Mouse (Mus musculus) embryo, embryonic 9.5 days (tissue): ENCODE measurements at regions not wholly inside any gene's neighbourhood (a gene's known extent, or its start where the extent isn't known, plus 50 kb on each side); places are given as distances from the start of the nearest gene placed in this dataset.
"Not testable (repeated sequence)": the region's sequence is repeated elsewhere in the genome, so short reads cannot be mapped to it uniquely, and the experiment has no call there.

ENCODE experiments used
- DNase-seq: peaks from one replicate; pipeline ENCODE4 v3.0.0-alpha.2; 2017; ENCODE audit errors: extremely low spot score

DNA sequence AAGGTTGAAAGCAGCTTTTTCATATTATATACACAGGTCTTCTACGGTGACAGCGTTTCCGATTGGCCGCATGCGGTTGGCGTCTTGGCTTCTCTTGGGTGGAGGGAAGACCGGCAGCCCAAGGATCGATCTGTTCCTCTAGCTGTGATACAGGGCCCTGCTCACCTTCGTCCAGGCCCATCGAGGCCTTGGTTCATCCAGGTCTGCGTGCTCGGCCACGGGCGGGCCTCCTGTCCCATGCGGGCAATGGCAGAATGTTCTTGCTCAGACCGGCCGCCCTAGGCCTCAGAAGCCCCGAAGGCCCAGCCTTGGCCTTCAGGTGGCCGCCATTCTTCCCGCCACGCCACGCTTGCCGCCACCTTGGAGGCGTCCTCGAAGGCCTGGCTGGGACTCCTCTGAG lies 194.4 kb upstream of the Ppp6c start:
- no peak for DNase-seq

DNA sequence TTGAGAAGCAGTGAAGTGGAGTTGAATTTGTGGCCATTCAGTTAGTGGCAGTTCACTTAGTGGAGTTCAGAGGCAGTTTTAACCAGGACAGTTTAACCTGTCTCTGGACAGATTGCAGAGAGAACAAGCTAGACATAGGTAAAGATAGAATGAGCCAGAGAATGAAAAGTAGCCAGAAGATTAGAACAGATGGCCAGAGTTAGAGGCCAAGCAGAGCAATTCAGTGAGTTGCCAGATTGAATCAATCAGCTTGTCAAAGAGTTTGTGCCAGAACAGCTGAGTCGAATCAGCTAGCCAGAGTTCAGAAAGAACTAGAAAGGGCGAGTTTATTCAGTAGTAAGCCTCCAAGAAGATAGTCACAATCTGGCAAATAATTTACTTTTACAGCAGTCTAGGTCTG lies 174.1 kb upstream of the Ppp6c start:
- DNase-seq: no peak

DNA sequence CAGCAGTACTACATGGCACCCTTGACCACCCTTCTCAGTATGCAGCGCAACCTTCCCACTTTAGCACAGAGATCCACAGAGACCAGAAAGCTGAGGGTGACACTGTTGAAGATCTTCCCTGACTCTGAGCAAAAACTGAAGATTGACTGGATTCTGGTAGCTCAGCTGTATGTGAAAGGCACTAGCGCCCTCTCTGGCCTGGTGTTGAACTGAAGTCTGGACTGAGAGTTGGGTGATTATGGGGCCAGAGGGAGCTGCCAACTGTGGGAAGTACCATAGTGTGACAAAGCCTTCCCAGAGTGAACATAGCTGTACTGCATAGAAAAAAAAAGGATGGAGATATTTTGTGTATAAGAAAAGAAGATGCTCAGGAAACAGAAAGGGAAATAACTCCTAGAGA lies 173.3 kb upstream of the Ppp6c start:
- no peak for DNase-seq

DNA sequence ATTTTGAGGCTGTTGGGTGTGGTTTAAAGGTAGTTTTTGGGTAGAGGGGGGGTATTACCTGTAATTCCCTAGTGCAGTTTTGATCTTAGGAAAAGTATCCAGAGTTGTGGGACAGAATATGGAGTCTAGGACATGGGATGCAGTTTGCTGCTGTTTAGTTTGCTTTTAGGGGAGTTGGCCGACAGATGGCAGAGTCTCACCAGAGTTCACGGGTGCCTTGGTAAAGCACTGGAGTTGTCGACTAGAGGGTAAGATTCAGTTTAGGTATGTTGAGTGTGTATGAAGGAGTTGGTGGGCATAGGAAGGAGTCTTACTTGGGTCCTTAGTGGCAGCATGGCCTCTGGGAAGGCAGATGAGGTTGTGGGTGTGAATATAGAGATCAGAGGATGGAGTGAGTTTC lies 168.4 kb upstream of the Ppp6c start:
- no peak for DNase-seq

DNA sequence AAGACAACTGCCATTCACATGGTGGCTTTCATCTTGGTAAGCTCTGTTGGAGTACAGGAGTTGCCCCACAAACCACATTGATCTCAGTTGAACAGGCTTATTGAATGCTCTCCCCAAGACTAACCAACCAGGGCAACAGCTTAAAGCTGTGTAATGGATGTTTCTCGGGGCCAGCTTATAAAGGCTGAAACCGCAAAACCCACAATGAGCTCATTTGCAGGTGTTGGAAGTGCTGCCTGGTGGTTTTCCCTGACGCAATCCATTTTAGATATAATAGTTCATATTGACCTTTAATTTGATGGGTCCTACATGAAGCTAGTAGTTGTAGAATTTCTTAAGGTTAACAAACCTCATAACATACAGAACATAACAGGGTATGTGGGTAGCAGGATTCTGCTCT lies 151.0 kb upstream of the Ppp6c start:
- DNase-seq: no peak

DNA sequence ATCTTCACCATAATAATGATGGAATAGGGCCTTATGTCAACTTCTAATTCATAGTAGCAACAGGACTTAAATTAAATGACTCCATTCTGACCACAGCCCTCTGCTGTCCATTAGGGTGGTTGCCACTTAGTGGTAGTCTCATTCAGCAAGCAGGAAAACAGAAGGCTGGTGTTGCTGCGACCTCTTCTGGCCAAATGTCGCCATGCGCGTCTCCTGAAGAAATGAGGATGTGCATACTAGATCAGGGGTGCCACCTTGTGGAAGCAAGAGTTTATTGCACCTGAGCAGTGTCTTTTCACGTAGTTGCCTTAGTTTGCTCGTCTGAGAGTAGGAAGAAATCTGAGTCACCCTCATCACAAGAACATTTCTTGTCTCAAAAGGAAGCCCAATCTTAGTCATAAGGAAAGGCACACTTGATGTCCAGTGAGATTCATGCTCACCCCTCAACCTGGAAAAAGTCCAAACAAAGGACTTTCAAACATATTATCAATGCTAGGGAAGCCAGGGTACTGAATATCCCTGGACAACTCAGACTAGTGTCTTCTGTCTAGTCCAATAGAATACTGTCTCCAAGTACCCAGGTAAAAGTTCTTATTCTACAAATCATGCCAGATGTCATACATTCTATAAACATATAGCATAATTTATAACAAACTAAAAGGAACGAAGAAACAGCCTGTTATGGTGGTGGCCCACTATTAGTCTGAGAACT lies 147.0 kb upstream of the Ppp6c start:
- DNase-seq: peak; percentile 90

DNA sequence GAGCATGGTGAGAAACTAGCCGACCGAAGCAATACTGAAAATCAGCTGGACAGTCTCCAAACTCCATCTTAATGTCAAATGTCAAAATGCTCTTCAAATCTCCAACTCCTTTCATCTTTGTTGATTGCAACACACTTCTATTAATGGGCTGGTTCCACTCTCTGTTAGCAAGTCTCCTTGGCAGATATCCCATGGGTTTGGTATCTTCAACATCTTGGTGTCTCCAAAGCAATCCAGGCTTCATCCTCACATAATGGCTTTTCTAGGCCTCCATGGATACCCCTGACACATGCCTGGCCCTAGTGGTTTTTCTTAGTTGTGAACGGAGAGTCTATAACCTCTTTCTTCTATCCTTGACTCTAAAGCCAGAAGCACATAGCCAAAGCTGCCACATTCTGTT lies 118.0 kb upstream of the Ppp6c start:
- DNase-seq: no peak

DNA sequence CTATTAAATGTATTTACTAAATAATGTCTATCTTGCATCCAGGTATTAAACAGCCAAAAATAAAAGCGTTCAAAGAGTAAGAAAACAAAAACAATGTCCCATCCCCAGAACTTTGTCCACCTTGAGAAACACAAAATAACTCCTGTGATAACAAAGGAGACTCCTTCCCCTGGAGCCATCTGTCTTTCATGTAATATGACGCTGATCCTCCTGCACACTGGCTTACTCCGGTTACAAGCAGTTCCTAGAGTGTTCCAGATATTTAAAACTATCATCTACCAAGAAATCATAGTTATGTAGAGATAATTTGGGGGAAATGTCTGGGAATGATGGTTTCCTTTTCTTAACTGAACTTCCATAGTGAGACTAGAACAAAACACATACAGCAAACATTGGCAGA lies 114.2 kb upstream of the Ppp6c start:
- DNase-seq: peak; percentile 8

DNA sequence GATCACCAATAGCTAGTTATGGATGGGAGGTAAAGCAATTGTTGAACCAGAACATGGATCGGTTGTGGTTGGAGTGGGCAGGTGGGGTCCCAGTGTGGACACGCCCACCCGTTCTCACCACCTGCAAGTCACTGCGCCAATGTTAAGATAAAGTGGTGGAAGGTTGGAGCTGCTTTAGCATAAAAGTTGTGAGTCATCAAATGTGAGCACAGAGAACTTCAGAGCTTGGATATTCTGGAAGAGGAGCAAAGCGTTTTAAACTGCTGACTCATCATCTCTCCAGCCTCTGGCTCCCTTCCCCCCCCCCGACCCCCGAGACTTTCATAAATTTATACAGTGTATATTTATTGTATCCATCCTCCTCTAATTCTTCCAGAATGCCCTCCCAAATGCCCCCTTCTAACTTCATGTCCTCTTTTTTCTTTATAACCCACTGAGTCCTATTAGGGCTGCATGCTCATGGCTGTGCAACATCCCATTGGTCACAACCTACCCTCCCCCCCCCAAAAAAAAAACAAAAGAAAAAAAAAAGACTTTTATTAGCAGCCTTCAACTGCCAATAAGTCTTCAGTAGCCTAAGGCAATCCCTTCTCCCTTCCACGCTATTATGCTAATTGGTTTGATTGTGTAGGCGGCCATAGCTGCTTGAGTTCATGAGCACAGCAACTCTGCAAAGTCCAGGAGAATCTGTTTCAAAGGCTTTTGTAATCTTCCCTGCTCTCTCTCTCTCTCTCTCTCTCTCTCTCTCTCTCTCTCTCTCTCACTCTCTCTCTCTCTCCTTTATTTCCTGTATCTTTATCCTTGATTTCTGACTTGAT lies 112.8 kb upstream of the Ppp6c start:
- DNase-seq: no peak

DNA sequence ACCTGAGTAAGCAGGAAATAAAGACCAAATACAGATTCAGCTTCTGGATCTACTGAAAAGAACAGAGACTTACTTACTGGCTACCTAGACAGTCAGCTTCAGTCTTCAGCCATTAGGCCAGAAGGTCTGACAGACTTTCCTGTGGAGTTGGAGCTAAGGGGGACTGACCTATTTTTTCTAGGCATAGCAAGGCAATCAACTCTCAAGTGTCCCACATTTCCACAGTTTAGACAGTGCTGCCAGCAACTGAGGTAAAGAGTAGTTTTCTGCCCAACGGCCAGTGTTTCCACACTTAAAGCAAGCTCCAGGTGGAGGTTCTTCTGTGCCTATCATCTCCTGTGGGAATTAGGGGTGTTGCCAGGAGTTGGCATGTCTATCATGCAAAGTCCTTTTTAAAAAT lies 111.3 kb upstream of the Ppp6c start:
- no peak for DNase-seq

DNA sequence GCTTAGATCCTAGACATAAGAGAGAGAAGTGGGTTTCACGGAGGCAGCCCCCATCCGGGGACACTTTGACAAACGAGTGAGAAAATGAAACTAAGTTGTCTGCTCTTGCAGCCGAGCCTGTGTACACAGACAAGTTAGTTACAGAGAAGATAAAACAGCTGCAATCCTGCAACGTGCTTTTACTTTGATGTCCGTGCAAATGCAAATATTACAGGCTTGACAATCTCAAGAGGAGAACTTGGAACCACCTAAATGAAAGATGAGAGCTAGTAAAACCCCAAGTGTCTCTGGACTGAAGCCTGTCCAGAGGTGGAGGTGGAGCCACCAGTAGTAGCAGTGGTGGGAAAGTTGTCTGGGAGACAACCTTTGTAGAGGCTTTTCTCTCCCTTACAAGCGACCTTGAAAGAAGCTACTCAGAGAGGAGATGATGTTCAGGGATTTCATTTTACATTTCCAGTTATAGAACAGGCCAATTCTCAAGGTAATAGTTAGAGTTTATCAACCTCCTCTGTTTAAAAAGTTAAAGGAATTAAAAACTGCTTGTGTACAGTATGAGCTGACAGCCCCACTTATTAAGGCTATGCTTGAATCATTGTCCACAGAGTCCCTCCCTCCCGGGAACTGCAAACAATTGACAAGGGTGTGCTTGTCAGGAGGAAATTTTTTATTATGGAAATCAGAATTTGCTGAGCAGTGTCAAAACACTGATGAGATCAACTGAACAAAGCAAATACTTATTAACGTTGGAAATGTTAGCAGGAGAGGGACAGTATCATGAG lies 99.7 kb upstream of the Ppp6c start:
- DNase-seq: no peak

DNA sequence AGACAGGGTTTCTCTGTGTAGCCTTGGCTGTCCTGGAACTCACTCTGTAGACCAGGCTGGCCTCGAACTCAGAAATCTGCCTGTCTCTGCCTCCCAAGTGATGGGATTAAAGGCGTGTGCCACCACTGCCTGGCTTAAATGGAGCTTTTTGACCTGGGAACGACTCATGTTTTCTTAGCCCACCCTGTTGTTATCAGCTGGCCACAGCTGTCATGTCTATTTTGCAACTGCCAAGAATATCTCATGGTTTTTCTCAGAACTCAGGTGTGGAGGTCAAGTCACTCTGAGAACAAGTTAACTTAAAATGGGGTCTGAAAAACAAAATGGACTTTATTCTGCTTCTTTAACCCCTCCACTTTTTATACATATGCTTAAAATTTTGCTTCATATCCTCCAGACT lies 98.9 kb upstream of the Ppp6c start:
- not testable (repeated sequence) for DNase-seq

DNA sequence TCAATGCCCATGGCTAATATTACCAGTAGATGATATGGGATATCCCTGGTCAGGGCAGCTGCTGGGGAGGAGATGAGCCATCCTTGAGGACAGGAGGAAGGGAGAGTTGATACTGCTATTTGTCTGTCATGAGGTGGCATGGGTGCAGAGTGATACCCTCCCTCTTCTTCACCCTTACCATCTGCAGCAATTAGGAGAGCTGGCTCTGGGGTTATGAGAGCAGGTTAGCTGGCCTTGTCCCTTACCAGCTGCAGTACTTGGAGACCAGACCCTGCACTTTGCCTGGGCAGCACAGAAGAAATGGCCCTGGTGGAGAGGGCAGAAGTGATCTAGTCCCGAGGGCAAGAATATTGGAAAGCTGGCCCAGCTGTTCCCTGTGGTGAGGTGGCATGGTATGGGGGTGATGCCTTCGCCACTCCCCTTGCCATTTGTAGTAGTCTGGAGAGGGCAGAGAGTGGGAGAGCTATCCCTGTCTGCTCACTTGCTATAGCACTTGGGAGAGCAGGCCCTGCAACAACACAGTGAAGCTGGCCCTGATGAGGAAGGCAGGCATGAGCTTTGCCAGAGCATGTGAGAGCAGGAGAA lies 73.6 kb upstream of the Ppp6c start:
- DNase-seq: no peak

DNA sequence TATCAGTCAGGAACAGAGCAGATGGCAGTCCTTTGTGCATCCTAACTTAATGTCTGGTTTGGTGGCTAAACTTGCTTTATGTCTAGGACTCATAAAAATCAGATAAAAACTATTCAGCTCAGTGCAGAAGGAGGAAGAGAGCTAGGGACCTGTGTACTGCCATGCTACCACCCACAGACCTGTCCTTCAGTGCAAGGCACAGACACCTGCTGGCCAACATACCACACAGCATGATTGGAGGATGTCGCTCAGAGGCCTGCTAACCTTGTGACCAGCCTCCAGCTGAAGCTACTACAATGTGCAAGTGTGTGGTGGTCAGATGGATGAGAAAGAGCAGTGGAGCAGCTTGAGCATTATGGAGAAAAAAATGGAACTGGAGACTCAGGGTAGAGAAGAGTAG lies 73.0 kb upstream of the Ppp6c start:
- DNase-seq: no peak

DNA sequence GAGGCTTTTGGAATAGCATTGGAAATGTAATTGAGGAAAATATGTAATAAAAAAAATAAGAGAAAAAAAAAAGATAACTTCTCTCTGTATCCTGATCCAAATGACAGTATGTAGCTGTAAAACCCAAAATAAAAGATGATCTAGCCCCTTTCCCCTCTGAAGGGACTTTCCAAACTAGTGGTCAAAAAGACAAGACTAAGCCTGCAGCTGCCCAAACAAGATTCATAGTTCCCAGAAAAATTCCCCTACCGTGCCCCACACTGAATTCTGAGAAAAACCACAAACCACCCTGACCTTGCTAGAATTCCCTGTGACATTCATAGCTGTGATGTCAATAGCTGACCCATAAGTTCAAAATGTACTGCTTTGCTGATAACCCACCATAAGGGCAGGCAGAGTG lies 69.2 kb upstream of the Ppp6c start:
- no peak for DNase-seq

DNA sequence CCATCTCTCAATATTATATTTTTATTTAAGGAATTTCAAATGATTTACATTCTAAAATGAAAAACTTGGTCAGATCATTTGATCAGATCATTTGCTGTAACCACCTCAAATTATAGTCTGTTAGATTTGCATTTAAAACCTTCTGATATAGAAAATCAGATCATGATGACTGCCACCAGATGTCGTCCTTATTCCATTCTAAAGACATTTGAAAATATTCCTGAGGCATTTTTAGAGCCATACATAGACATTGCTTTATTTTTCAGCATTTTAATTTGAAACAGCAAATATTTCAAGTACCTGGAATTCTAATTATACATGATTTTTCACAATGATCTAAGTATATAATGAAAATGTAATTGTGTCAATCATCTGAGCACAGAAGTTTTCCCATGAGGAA lies 52.0 kb upstream of the Ppp6c start:
- DNase-seq: no peak
